Mouse (Mus musculus) neutrophil, adult 83 days (primary cell): ENCODE measurements around the gene Sema4d. TPM values are rescaled to one million over a fixed set of nuclear protein-coding genes. Genes with fewer than 3 reads are reported as not detected.

Experiments used
- total RNA-seq, 2 experiments: library from RNA; stranded (reverse); gene quantifications; one replicate each; pipeline ENCODE4 v1.2.4; 2023

Gene Sema4d
- 100 to 1,000 TPM; 129 to 134 TPM for total RNA-seq

GRCm38 (mm10) chr13:51793425-51793891, at the start of gene Sema4d:
Sema4d (minus strand) TSS chr13:51793747.

DNA sequence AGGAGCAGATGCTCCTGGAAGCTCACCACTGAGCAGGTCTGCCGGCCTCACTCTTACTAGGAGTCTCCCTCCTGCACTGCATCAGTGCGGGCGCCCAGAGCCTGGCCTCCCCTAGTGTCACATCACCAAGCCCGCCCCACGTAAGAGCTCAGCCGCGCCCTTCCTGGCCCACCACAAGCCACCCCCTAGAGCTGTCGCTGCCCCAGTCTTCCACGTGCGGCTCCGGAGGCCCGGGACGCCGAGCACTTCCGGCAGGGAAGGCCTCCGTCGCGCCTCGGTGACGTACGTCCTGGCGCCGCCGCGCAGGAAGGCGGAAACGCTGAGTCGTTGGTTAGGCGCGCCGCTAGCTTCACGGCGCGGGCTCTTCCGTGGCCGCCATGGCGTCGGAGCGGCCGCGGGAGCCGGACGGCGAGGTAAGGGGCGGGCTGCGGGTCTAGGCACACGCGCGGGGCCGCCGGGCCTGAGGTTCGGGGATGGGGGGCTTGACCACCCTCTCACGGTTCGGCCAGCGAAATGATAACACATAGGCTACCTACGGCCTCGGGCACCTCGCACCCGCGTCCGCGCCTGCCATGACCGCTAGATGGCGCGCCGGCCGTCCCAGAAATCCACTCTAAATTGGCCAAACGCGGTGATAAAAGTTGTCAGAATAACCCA, 142.0 kb downstream of the Sema4d start, which contains the start of gene Secisbp2:
TSS of gene Secisbp2 (plus strand) at position 290 of the 657 bp plus-strand sequence.

DNA sequence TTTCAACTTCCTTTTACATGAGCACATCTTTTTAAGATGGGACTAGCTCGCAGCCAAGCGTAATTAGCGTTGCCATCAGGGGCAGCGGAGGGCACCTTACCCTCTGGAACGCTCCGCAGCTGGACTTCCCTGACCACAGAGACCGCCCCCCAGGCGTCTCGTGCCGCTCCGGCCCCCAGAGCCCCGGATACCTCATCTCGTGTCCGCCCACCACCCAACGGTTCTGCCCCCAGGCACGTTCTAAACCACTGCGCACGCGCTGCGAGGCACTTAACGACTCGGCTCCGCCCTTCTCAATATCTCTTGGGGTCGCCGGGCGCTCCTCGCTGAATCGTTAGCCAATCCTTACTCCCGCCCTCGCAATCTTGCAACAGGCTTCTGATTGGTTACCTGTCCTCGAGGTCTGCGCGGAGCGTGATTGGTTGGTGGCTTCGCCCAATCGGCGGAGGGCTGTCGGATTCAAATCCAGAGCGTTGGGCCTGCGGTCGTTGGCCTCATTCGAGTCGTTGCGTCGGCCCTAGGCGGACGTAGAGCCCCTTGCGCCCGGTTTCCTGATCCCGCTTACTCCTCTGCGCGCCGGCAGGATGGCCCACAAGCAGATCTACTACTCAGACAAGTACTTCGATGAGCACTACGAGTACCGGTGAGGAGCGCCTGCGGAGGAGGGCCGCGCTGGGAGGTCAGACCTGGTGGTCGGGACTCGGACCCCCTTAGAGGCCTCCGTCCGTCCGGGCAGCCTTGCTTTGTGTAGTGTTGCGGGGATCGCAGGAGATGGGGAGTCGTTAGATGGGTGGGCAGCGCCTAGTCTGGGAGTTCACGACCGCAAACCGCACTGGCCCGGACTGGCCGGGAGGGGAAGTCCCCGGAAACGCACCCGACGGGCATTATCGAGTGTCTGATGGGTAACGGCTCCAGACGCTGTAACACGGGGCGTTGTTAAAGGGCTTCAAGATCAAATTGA, 148.4 kb downstream of the Sema4d start, which contains the start of gene Cks2:
TSS of gene Cks2 (plus strand) at position 404 of the 961 bp plus-strand sequence.

Other genes with a start within 250 kb of the Sema4d start
- gene Shc3, start 224.3 kb downstream of the Sema4d start, total RNA-seq: not detected
- gene Cks2, start 148.5 kb downstream of the Sema4d start, total RNA-seq: 100 to 1,000 TPM; 101 TPM
- 10 to 100 TPM; 25.0 to 26.8 TPM for gene Secisbp2, start 142.1 kb downstream of the Sema4d start, total RNA-seq
- gene Gadd45g, start 52.9 kb upstream of the Sema4d start, total RNA-seq: 10 to 100 TPM; 18.7 to 23.1 TPM